Mouse (Mus musculus) forebrain, embryonic 12.5 days (tissue): ENCODE results near the gene Znrf1. TPM values are rescaled to one million over a fixed set of nuclear protein-coding genes. Genes with fewer than 3 reads are reported as not detected.

Experiments used
- ATAC-seq: fragments of 200-750 bp; cut with Nextera tagmentation; 2 replicates; pipeline ENCODE4 v1.8.0; 2017; ENCODE audit warnings: moderate TSS enrichment; ENCODE audit not compliant: low FRiP score
- H3K27ac ChIP-seq: fragments of 300-500 bp; sonication (generic); 2 replicates; pipeline ENCODE4 v1.5.1; 2016; ENCODE audit warnings: mild to moderate bottlenecking
- H3K27me3 ChIP-seq: fragments of 300-500 bp; sonication (generic); 2 replicates; pipeline ENCODE4 v1.6.1; 2016; ENCODE audit warnings: mild to moderate bottlenecking
- H3K36me3 ChIP-seq: fragments of 300-500 bp; sonication (generic); replicated peaks from 2 replicates; pipeline ENCODE4 v1.6.1; 2016; ENCODE audit warnings: mild to moderate bottlenecking
- H3K4me1 ChIP-seq: fragments of 300-500 bp; sonication (generic); 2 replicates; pipeline ENCODE4 v1.6.1; 2016
- H3K4me2 ChIP-seq: fragments of 300-500 bp; sonication (generic); 2 replicates; pipeline ENCODE4 v1.6.1; 2016; ENCODE audit warnings: mild to moderate bottlenecking, moderate library complexity
- H3K4me3 ChIP-seq: fragments of 300-500 bp; sonication (generic); replicated peaks from 2 replicates; pipeline ENCODE4 v1.5.1; 2016; ENCODE audit warnings: mild to moderate bottlenecking
- H3K9ac ChIP-seq: fragments of 300-500 bp; sonication (generic); 2 replicates; pipeline ENCODE4 v1.6.1; 2016; ENCODE audit warnings: mild to moderate bottlenecking
- H3K9me3 ChIP-seq: fragments of 300-500 bp; sonication (generic); 2 replicates; pipeline ENCODE4 v1.6.1; 2016
- WGBS: fragments of 180-500 bp; shearing (Covaris S2); methylation state at CpG from one replicate; pipeline ENCODE4 v1.1.7; 2016; 5-methylcytosine and 5-hydroxymethylcytosine counted together
- polyA plus RNA-seq: library from polyadenylated mRNA; unstranded; fragments of >200 nt; fragmentation: Nextera tagmentation; extraction: Ambion mirVana; gene quantifications from 2 replicates; pipeline ENCODE4 v1.2.1, GENCODE M21; 2016

Znrf1 gene
- polyA plus RNA-seq, 1 experiment from 2014 or later: 73.8 TPM

GRCm38 (mm10) chr8:111563075-111563474 is 27.2 kb downstream of the Znrf1 start:
- Histone ChIP-seq H3K27me3 (no peaks in the 10 kb centered on the region), H3K4me3 (no peak overlapping the region), H3K36me3 (no peaks in the 10 kb centered on the region), H3K27ac (no peak overlapping the region), H3K4me1 (peaks cover 32% of the 10 kb centered on the region), H3K4me2 (no peak overlapping the region), H3K9ac (no peak overlapping the region), H3K9me3 (no peaks in the 10 kb centered on the region)
- ATAC-seq: no peak
- 94% methylated on average over 5 of the region's 5 CpGs for WGBS

DNA sequence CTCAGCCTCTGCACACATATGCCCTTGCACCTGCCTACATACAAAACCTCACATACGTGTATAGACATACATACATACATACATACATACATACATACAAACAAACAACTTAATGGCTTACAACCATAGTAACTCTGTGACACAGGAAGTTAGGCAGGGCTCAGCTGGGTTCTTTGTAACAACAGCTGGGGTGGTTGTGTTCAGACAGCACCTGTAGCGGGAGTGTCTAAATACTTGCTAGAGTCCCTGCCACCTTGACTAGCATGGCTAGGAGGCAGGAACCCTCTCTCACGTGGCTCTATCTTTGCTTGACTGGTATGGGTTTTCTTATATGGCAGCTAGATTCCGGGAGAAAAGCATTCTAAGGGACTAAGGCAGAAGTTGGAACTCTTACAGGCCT is 27.8 kb downstream of the Znrf1 start:
- Histone ChIP-seq H3K4me3 (no peak overlapping the region), H3K4me2 (no peak overlapping the region), H3K9me3 (no peaks in the 10 kb centered on the region), H3K4me1 (peaks cover 35% of the 10 kb centered on the region), H3K27me3 (no peaks in the 10 kb centered on the region), H3K9ac (no peak overlapping the region), H3K27ac (no peak overlapping the region), H3K36me3 (no peaks in the 10 kb centered on the region)
- ATAC-seq: no peak
- 93% methylated on average over 4 of the region's 4 CpGs for WGBS

- no peaks in the 10 kb centered on the region for H3K27me3 ChIP-seq
- no peaks in the 10 kb centered on the region for H3K36me3 ChIP-seq
- 86% methylated on average over 2 of the region's 2 CpGs for WGBS
- H3K27ac ChIP-seq: no peak overlapping the region
- H3K4me1 ChIP-seq: peaks cover 31% of the 10 kb centered on the region
- no peaks in the 10 kb centered on the region for H3K9me3 ChIP-seq
- H3K4me2 ChIP-seq: no peak overlapping the region
- no peak for ATAC-seq
- no peak overlapping the region for H3K4me3 ChIP-seq
- no peak overlapping the region for H3K9ac ChIP-seq
Observed at GRCm38 (mm10) chr8:111564093-111564492, 28.2 kb downstream of the Znrf1 start.

GRCm38 (mm10) chr8:111565784-111566191 is 29.9 kb downstream of the Znrf1 start:
- no peaks in the 10 kb centered on the region for H3K27me3 ChIP-seq
- ATAC-seq: no peak
- peaks cover 35% of the 10 kb centered on the region for H3K4me1 ChIP-seq
- WGBS: 25% methylated on average over 5 of the region's 5 CpGs
- no peaks in the 10 kb centered on the region for H3K36me3 ChIP-seq
- H3K4me2 ChIP-seq: no peak overlapping the region
- H3K9ac ChIP-seq: no peak overlapping the region
- no peak overlapping the region for H3K4me3 ChIP-seq
- no peak overlapping the region for H3K27ac ChIP-seq
- no peaks in the 10 kb centered on the region for H3K9me3 ChIP-seq

DNA sequence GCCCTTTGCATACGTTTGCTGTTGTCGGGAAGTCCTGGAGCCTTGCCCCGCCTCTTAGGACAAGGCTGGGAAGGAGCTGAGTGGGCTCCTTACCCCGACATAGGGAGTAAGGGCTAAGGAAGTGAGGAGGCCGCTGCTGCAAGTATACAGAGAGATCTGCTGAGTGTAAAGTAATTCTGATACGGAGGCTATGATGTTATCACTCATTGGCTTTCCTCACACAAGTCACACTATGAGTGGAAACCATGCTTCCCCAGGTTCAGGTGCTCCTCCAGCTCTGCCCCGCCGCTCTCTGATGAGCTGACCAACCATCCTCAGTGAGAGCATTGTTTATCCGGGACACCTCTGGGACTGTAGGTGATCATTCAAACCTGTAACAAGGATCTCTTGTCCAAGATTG is 30.4 kb downstream of the Znrf1 start:
- Histone ChIP-seq H3K9me3 (no peaks in the 10 kb centered on the region), H3K4me3 (no peak overlapping the region), H3K27ac (no peak overlapping the region), H3K9ac (no peak overlapping the region), H3K4me2 (no peak overlapping the region), H3K4me1 (peaks cover 35% of the 10 kb centered on the region), H3K27me3 (no peaks in the 10 kb centered on the region), H3K36me3 (no peaks in the 10 kb centered on the region)
- ATAC-seq: no peak
- WGBS: 71% methylated on average over 9 of the region's 9 CpGs

DNA sequence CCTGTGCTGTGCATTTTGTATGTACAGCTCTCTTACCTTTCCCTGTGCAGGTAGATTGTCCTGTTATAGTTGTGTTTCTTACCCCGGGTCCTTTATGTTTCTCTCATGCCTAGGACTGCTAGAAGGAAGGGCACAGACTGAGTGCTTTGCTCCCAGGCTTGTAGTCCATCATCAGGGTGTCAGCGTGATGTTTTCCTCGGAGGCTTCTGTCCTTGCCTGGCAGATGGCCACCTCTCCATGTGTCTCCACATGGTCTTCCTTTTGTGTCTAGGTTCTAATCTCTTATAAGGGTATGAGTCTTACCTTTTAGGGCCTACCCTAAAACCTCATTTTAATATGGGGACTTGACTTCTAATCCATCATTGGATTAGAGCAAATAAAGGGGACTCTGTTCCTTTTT is 31.7 kb downstream of the Znrf1 start:
- no peak for ATAC-seq
- H3K9me3 ChIP-seq: no peaks in the 10 kb centered on the region
- peaks cover 45% of the 10 kb centered on the region for H3K4me1 ChIP-seq
- H3K36me3 ChIP-seq: no peaks in the 10 kb centered on the region
- no peak overlapping the region for H3K27ac ChIP-seq
- H3K9ac ChIP-seq: no peak overlapping the region
- WGBS: 72% methylated on average over 3 of the region's 3 CpGs
- no peak overlapping the region for H3K4me2 ChIP-seq
- H3K27me3 ChIP-seq: no peaks in the 10 kb centered on the region
- no peak overlapping the region for H3K4me3 ChIP-seq

DNA sequence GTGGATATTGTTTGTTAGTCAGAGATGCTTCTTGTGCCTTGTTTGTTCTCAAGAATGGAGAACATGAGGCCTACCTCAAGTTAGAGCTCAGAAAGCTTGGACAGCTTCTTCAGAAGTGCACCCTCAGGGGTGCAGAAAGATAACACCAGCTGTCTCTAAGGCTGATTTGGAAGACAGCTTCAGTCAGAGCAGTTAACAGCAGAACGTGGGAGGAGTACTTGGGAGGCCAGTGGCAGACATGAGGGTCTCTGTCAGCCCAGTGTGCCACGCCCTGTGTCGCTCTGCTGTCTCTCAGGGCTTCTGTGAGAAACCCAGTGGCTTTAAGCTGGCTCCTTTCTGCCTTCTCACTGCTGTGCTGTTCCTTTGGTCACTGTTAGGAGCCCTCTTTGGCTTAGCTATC is 32.1 kb downstream of the Znrf1 start:
- H3K4me2 ChIP-seq: no peak overlapping the region
- H3K9ac ChIP-seq: no peak overlapping the region
- 73% methylated on average over 3 of the region's 3 CpGs for WGBS
- H3K27ac ChIP-seq: no peak overlapping the region
- no peak overlapping the region for H3K4me3 ChIP-seq
- ATAC-seq: no peak
- no peaks in the 10 kb centered on the region for H3K36me3 ChIP-seq
- no peaks in the 10 kb centered on the region for H3K27me3 ChIP-seq
- H3K9me3 ChIP-seq: no peaks in the 10 kb centered on the region
- H3K4me1 ChIP-seq: peaks cover 50% of the 10 kb centered on the region

DNA sequence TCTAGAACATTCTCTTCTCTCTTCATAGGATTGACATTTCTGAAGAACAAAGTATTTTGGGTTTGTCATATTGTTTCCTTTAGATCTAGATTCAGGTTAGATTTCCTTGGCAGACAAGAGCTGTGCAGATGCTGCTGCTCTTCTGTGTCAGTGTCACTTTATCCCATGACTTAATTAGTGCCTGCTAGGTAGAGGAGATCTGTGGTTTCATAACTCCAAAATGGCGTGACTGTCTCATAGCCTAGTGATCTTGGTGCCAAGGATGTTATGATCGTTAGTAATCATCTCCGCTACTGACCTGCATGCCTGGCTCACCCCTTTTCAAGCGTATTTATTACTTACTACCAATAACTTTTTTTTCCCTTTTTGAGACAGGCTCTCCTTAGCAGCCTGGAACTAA is 34.0 kb downstream of the Znrf1 start:
- Histone ChIP-seq H3K9me3 (no peaks in the 10 kb centered on the region), H3K36me3 (no peaks in the 10 kb centered on the region), H3K9ac (no peak overlapping the region), H3K27ac (no peak overlapping the region), H3K4me2 (no peak overlapping the region), H3K4me1 (peaks cover 57% of the 10 kb centered on the region), H3K27me3 (no peaks in the 10 kb centered on the region), H3K4me3 (no peak overlapping the region)
- WGBS: 86% methylated on average over 4 of the region's 4 CpGs
- ATAC-seq: no peak

DNA sequence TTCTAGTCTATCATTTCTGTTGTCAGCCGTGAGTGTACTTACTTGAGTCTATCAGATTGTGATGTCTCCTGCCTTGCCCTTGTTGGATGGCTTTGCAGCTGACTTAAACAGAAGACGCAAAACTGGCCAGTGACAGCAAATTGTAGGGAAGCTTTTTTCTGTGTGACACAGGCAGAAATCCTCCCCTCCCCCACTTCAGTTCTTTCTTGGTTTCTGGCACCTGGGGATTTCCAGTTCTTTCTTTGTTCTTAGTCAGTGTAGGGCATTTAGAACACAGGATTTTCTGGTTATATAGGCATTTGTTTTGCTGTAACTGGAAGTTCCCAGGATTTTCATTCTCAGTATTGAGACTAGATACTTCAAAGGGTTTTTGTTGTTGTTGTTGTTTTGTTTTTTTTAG is 34.5 kb downstream of the Znrf1 start:
- 64% methylated on average over 2 of the region's 2 CpGs for WGBS
- H3K4me2 ChIP-seq: no peak overlapping the region
- no peaks in the 10 kb centered on the region for H3K27me3 ChIP-seq
- no peak overlapping the region for H3K4me3 ChIP-seq
- peaks cover 57% of the 10 kb centered on the region for H3K4me1 ChIP-seq
- no peaks in the 10 kb centered on the region; the same call in 1 of the 2 replicates for H3K36me3 ChIP-seq
- ATAC-seq: no peak
- peak overlapping the region; percentile 46; the same call in 1 of the 2 replicates for H3K27ac ChIP-seq
- no peaks in the 10 kb centered on the region for H3K9me3 ChIP-seq
- no peak overlapping the region for H3K9ac ChIP-seq

- 0 out of 2 replicates have a peak overlapping the region, but pooled peaks have one; percentile 13 for H3K27ac ChIP-seq
- WGBS: 90% methylated on average over 10 of the region's 10 CpGs
- H3K4me2 ChIP-seq: no peak overlapping the region
- no peak overlapping the region for H3K4me3 ChIP-seq
- H3K36me3 ChIP-seq: no peaks in the 10 kb centered on the region; the same call in none of the 2 replicates
- no peak for ATAC-seq
- no peaks in the 10 kb centered on the region for H3K9me3 ChIP-seq
- H3K4me1 ChIP-seq: peaks cover 45% of the 10 kb centered on the region
- no peak overlapping the region for H3K9ac ChIP-seq
- H3K27me3 ChIP-seq: no peaks in the 10 kb centered on the region
Observed at GRCm38 (mm10) chr8:111571661-111572060, 35.8 kb downstream of the Znrf1 start.

DNA sequence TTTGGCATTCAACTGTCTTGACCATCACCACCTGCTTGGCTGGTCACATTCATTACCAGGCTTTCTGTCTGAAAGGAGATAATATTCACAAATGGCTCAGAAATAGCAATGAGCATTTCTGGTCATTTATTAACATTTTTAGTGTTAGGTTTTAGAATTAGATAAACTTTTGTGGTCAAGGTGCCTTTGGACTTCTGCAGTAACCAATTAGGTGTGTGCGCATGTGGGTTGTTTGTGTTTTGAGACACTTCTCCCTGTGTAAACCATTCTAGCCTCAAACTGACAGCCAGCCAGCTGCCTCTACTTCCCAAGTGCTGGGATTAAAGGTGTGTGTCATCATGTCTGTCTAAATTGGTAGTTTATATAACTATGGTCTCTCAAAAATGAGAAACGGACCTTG is 36.5 kb downstream of the Znrf1 start:
- Histone ChIP-seq H3K9me3 (no peaks in the 10 kb centered on the region), H3K27me3 (no peaks in the 10 kb centered on the region), H3K4me3 (no peak overlapping the region), H3K36me3 (peaks cover 4% of the 10 kb centered on the region), H3K4me1 (peaks cover 41% of the 10 kb centered on the region), H3K9ac (no peak overlapping the region), H3K27ac (no peak overlapping the region), H3K4me2 (no peak overlapping the region)
- WGBS: 84% methylated on average over 2 of the region's 2 CpGs
- no peak for ATAC-seq

DNA sequence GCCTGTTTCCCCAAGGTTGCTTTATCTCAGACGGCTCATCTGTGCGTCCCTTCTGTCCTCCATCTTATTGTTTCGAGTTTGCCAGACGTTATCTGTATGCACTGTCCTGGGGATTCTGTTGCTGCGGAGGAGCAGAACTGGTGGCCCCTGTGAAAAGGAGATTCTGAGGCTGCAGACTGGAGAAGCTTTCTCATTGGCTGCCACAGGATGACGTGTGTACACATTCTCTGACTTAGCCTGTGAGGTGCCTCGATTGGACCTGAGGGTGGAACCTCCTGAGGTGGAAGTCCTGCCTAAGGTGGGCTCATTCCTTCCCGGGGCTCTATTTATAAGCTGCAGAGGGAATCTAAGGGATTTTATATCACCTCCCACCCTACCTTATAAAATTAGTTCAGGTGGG is 37.7 kb downstream of the Znrf1 start:
- peak overlapping the region; percentile 9; the same call in 1 of the 2 replicates for H3K4me2 ChIP-seq
- peaks cover 31% of the 10 kb centered on the region for H3K4me1 ChIP-seq
- ATAC-seq: peak; percentile 58; the same call in 1 of the 2 replicates
- no peaks in the 10 kb centered on the region for H3K9me3 ChIP-seq
- peaks cover 4% of the 10 kb centered on the region for H3K36me3 ChIP-seq
- H3K27ac ChIP-seq: peak overlapping the region; percentile 25; the same call in 1 of the 2 replicates
- H3K9ac ChIP-seq: no peak overlapping the region
- no peak overlapping the region for H3K4me3 ChIP-seq
- 29% methylated on average over 8 of the region's 8 CpGs for WGBS
- no peaks in the 10 kb centered on the region for H3K27me3 ChIP-seq

GRCm38 (mm10) chr8:111574016-111574415 is 38.1 kb downstream of the Znrf1 start:
- peaks cover 4% of the 10 kb centered on the region for H3K36me3 ChIP-seq
- 86% methylated on average over 2 of the region's 2 CpGs for WGBS
- H3K4me1 ChIP-seq: peaks cover 33% of the 10 kb centered on the region
- no peaks in the 10 kb centered on the region for H3K27me3 ChIP-seq
- no peak overlapping the region for H3K4me3 ChIP-seq
- no peak overlapping the region for H3K27ac ChIP-seq
- H3K9ac ChIP-seq: no peak overlapping the region
- H3K9me3 ChIP-seq: no peaks in the 10 kb centered on the region
- no peak overlapping the region for H3K4me2 ChIP-seq
- ATAC-seq: no peak
